Mouse (Mus musculus) gonadal fat pad, adult 2 months (tissue): ENCODE results near the gene H2-M10.6. TPM values are rescaled to one million over a fixed set of nuclear protein-coding genes. Genes with fewer than 3 reads are reported as not detected.
A peak's percentile ranks its signal among the peaks of the same experiment; 100 is the strongest.
"Not testable (repeated sequence)": the region's sequence is repeated elsewhere in the genome, so short reads cannot be mapped to it uniquely, and the experiment has no call there.

Source experiments
- DNase-seq: peaks from one replicate; pipeline ENCODE4 v3.0.0-alpha.2; 2012; ENCODE audit warnings: low read depth
- polyA plus RNA-seq: library from polyadenylated mRNA; depleted of rRNA; stranded (reverse); fragments of >200 nt; gene quantifications from 2 replicates; pipeline ENCODE4 v1.2.3, GENCODE M21; 2012; rRNA removed

Gene H2-M10.6
- not detected in 2 replicates for polyA plus RNA-seq

DNA sequence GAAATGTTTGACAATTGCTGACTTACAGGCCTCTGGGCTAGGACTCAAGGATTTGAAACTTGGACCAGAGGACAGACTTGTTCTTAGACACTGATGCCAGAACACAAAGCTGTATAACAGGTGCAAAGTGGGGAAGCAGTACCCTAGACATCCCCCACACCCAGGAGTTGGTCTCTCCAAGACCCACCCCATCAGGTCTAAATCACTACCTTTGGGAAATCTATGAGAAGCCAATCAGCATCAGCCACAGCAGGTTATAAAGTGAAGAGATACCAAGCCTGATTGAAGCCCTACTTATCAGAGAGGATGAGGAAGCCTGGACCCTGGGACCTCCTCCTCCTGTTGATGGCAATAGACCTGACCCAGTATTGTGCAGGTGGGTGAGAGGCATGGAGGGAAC is at the start of gene H2-M10.6:
Gene H2-M10.6, plus strand, starts transcription at position 301 of the 400 bp plus-strand sequence.
- DNase-seq = no peak

DNA sequence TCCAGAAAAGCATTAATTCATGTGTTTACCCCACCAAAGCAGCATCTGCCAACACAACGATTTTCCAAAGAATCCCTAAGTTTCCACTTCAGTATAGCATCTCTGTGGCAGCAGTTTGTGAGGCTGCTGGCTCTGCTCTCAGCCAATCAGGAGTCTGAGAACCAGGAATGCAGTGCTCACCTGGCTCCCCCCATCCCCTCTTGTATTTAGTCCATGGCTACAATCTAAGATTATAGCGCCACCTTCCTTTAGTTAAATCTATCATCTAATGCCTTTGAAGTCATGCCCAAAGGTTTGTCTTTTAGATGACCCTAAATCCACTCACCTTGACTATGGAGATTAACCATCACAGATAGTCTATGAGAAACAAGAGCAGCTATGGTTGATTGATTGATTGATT is 48.2 kb upstream of the H2-M10.6 start:
- no peak for DNase-seq

GRCm38 (mm10) chr17:36764244-36764643 is 47.7 kb upstream of the H2-M10.6 start:
- not testable (repeated sequence) for DNase-seq

- not testable (repeated sequence) for DNase-seq
Observed at GRCm38 (mm10) chr17:36765403-36765802, 46.6 kb upstream of the H2-M10.6 start.

- not testable (repeated sequence) for DNase-seq
Observed at GRCm38 (mm10) chr17:36772610-36773009, 39.4 kb upstream of the H2-M10.6 start, which contains the start of gene H2-M10.5. Gene H2-M10.5 (plus strand): TSS chr17:36772910.

GRCm38 (mm10) chr17:36781533-36781932 is 30.4 kb upstream of the H2-M10.6 start:
- no peak for DNase-seq

DNA sequence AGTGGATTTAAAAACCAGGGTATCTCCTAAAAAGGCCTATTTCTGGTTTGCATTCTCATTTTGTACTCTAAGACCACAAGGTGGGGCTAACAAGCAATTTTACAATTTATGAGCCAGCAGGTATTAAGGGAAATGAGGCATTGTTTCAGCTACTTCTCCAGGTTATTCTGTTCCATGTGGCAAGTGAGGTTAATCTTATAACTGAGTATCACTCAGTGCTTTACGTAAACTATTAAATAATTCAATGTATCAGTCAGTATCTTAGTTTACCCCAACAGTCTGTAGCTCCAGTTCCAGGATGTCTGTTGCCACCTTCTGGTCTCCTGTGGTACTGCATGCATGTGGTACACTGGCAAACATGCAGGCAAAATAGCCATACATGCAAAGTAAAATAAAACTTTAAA is 25.5 kb upstream of the H2-M10.6 start:
- DNase-seq = not testable (repeated sequence)

GRCm38 (mm10) chr17:36788351-36788750 is 23.6 kb upstream of the H2-M10.6 start:
- no peak for DNase-seq

GRCm38 (mm10) chr17:36788801-36789200 is 23.2 kb upstream of the H2-M10.6 start:
- DNase-seq = not testable (repeated sequence)

DNA sequence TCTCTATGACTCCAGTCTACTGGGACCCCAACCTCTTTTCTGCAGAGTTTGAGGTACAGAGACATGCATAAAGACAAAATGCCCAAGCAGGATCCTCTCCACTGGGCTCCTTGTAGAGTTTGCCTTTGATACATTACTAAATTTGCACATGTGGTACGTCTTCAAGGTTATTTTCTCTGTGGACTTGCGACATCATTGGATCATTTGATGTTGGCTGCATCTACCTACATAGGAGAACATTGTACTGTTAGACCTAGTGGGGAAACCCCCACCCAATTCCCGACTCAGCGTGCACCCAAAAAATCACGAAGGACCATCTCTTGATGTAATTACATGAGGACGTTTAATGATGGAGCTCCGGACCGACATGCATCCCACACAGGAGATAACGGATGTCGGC is 12.5 kb upstream of the H2-M10.6 start:
- DNase-seq = no peak

DNA sequence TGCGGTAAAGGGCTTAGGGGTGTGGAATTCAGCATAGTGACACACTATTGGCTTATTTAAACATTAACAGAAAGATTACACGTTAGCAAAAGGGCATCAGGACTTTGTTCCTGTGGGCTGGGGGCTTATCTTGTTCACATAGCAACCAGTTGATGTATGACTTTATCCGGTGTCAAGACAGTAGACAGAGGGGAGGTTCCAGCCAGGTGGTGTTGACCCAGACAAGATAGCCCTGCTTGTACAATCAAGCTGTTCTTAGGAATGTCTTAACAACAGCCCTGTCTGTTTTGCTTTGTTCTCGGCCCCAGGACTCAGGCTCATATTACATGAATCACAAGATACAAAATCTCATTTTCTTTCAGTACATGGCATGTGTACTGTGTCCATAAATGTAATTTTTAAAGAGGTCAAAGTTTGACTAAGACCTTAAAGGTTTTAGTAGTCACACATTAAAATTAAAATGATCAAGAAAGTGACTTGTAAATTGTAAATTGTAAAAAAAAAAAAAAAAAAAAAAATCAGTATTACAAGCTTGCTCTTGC is 12.0 kb upstream of the H2-M10.6 start:
- not testable (repeated sequence) for DNase-seq

GRCm38 (mm10) chr17:36824005-36824404 is 12.0 kb downstream of the H2-M10.6 start:
- no peak for DNase-seq

DNA sequence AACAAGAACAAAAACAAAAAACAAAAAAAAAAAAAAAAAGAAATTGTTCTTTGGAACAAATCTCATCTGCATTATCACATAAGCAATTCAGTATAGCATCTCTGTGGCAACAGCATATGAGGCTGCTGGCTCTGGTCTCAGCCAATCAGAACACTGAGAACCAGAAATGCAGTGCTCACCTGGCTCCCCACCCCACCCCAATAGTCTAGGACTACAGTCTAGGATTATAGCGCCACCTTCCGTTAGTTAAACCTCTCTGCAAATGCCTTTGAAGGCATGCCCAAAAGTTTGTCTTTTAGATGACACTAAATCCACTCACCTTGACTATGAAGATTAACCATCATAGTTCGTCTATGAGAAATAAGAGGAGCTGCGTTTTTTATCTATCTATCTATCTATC is 13.6 kb downstream of the H2-M10.6 start:
- no peak for DNase-seq

DNA sequence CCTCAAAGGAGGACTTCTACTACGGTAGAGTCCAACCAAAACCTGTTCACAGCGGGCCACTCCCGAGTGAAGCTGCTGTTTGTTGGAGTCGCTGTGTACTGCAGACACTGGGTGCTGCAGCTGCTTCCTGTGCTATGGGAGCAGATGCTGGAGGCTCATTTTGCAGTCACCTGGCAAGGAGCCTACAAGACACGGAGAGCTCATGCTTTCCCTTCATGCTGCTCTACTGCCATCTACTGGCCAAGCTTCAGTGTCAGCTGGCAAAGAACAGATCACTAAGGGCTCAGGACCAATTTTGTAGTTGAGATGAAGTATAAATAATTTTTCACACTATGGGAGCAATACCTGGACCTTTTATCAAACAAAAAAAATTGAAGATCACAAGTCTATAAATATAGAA is 14.0 kb downstream of the H2-M10.6 start:
- not testable (repeated sequence) for DNase-seq

- DNase-seq = no peak
Observed at GRCm38 (mm10) chr17:36828488-36828887, 16.5 kb downstream of the H2-M10.6 start.

GRCm38 (mm10) chr17:36830470-36830869 is 18.5 kb downstream of the H2-M10.6 start:
- no peak for DNase-seq

DNA sequence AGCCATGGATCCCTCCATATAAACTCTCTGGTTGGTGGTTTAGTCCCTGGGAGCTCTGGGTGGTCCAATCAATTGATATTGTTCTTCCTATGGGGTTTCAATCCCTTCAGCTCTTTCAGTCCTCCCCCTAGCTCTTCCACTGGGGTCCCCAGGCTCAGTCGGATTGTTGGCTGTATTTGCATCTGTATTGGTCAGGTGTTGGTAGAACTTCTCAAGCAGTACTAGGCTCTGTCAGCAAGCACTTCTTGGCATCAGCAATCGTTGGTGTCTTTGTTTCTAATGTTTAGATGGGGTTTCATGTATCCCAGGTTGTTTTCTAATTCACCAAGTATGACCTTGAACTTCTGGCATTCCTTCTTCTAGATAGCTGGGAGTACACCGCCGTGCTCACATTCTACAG is 20.7 kb downstream of the H2-M10.6 start:
- DNase-seq = no peak

- DNase-seq = peak; percentile 86
Observed at GRCm38 (mm10) chr17:36835591-36836426, 23.8 kb downstream of the H2-M10.6 start.

DNA sequence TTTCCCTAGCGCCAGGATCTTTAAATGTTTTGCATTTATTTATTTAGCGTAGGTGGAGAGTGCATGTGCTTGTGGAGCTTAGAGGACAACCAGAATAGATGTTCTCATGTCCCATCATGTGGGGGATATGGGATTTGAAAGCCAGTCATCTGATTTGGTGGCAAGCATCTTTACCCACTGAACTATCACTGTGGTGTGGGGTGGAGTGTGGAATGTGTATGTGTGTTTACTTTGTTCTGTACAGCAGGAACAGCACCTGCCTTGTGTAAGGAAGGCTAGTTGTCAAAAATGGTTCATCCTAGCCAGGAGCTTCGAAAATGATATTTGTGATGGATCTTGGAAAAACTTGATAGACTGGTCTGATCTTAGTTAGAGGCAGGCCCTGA is 24.4 kb downstream of the H2-M10.6 start:
- no peak for DNase-seq

DNA sequence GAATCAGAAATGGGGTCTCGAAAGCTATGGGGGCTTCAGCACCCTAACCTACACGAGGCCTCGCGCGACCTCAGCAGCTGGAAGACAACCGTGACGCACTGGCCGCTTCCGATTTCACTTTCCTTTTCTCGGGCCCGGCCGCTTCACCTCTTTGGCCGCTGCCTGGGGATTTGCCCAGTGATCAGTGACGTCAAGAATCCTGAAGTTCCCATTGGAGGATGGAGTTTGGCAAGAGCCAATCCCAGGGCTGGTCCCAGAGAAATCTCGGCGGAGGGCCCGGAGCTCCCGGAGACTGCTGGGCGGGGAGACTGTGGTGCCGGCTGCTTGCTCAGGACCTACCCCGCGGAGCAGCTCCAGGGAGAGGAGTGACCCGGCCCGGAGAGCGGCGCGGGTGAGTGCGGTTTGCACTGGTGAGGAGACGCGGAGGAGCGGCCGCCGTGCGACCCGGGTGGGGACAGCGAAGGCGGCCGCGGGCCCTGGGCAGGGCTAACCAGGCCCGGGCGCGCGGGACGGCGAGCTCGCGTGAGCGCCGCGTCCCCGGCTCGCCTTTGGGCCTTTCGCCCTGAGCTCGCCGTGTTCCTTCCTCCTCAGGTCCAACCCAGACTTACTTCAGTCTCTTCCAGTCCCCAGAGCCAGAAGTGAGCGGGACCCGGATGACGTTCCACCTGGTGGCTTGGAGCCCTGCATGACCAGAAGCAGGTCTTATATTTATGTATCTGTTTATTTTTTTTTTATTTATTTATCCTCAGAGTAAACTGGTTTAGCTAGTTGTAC is 25.1 kb downstream of the H2-M10.6 start, which contains the start of gene Trim26:
Gene Trim26, plus strand, starts transcription at position 261 of the 774 bp plus-strand sequence.
- peak; percentile 79 for DNase-seq

DNA sequence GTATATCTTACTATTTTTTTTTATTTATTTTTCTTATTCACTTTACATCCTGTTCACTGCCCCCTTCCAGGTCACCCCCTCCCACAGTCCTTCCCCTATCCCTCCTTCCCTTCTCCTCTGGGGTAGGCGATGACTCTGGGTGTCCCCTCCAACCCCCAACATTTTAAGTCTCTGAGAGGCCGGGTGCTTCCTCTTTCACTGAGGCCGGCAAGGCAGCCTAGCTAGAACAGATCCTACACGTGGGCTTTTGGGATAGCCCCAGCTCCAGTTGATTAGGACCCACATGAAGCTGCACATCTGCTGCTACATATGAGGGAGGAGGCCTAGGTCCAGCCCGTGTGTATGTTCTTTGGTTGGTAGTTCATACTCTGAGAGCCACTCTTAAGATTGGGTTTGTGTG is 27.0 kb downstream of the H2-M10.6 start:
- no peak for DNase-seq

- no peak for DNase-seq
Observed at GRCm38 (mm10) chr17:36839931-36840330, 28.0 kb downstream of the H2-M10.6 start.
